In genomic region chr4:84839466-84839865, GRCm38 (mm10) we compare ENCODE assay signal across 14 mouse cellular contexts.
DNase-seq lines count a peak whose midpoint lies in the region.
"Had no signal": no experiment of that assay in that cellular context is flagged by ENCODE, and none has a peak within 500 bp of the region (broad histone marks: within the 10 kb centered on the region; RNA-seq: fewer than 3 reads in every experiment).

No protein-coding gene starts in this region.

- peak; percentile 35 to 69 for DNase-seq in cerebellum, postnatal 10 days
- DNase-seq in cerebellum, postnatal 4 days (ENCODE audit: low spot score in 2 of 2) = no peak
- peak; percentile 49 for DNase-seq in heart, adult 11 months
- DNase-seq in heart, adult 9 months (ENCODE audit: low spot score in 2 of 2) = no peak
- DNase-seq: adrenal gland, adult 2 months; adrenal gland, adult 8-10 months; adrenal gland, postnatal 10 days; adrenal gland, postnatal 14 days; adrenal gland, postnatal 25 days; adrenal gland, postnatal 36 days; B cell, adult 2 months; cerebellum, adult 11 months; cerebellum, adult 11-12 months; cerebellum, adult 18-20 months had no signal

Comparison
In these comparisons a context has a peak if more than half of its experiments do, and no peak if none do; other contexts are left out.
1. DNase-seq: peak in cerebellum, postnatal 10 days (2 of 2) and heart, adult 11 months (single experiment); none in cerebellum, postnatal 4 days (0 of 2) and heart, adult 9 months (0 of 2).